Mouse (Mus musculus) testis, adult 2 months (tissue): ENCODE data around the gene Hacl1.

Experiments
- CTCF ChIP-seq: fragments of 200-500 bp; IDR thresholded peaks from 2 replicates; pipeline ENCODE4 v1.5.1; 2012; ENCODE audit warnings: low read depth, mild to moderate bottlenecking, inconsistent platforms, low read length, moderate library complexity; ENCODE audit not compliant: control insufficient read depth, insufficient read depth, insufficient replicate concordance
- POLR2A ChIP-seq: fragments of 200-500 bp; IDR thresholded peaks from 2 replicates; pipeline ENCODE4 v1.6.1; 2012; ENCODE audit warnings: low read depth, mild to moderate bottlenecking, inconsistent platforms, low read length, moderate library complexity; ENCODE audit not compliant: control insufficient read depth

DNA sequence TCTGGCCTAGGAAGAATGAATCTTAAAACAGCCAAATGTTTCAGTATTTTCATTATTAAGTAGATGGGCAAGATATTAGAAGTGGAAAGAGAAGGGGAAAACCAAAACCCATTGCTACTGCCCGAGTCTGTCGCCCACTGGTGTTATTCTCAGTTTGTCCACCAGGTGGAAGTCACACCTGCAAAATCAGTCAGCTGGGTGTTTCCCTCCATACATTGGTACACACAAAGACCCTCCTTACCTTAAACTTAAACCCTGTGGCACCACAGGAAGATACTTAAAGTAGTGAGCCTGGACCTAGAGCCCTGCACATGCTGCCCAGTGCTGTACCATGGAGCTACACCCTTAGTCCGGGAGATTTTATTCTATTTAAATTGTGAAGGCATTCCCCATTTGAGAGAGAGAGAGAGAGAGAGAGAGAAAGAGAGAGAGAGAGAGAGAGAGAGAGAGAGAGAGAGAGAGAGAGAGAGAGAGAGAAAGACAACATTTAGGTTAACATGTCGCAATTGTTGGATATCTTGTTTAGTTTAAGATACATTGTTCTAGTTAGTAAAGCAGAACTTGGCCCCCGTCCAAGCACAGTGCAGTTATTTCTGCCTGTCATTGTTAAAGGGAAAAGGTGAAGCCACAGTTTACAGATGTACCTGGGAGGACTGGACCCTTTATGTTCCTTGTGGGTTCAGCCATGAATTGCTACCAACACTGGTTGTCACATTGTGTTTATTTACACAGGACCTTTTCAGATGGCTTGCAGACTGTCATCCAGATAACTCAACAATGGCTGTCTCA is 16.0 kb upstream of the Hacl1 start:
- TF ChIP-seq POLR2A: no peak
- peak; percentile 43; the same call in 1 of the 2 replicates for TF ChIP-seq CTCF
